ENCODE assay signal across 8 mouse cellular contexts in genomic region chr7:45627261-45627660, GRCm38 (mm10). TPM values are rescaled to one million over a fixed set of nuclear protein-coding genes. Genes with fewer than 3 reads are reported as not detected.
DNase-seq lines count a peak whose midpoint lies in the region; ATAC-seq and TF ChIP-seq lines count a peak whose summit lies in the region.

Gene Rasip1, plus strand, starts transcription at chr7:45627488.

- no peak for DNase-seq in ES-E14 (ENCODE audit: low read depth, low spot score)
- peak; percentile 75 for DNase-seq in kidney, postnatal 10 days
- DNase-seq in midbrain, embryonic 11.5 days (ENCODE audit: low spot score, missing footprints), result no peak
- DNase-seq in right cerebral cortex, postnatal 10 days (ENCODE audit: low spot score in 2 of 2), result no peak
- DNase-seq in urinary bladder, postnatal 25 days (ENCODE audit: low spot score), result no peak
- no peak for DNase-seq in frontal cortex, postnatal 10 days (ENCODE audit: low spot score in 2 of 2)

- H3K9ac ChIP-seq in ES-E14 (ENCODE audit: insufficient read depth, low read depth, low read length, poor library complexity, severe bottlenecking), result peak within 1 kb of the TSS; percentile 77
- H3K9ac ChIP-seq in heart, embryonic 14.5 days (ENCODE audit: low read length), result peak within 1 kb of the TSS; percentile 86
- peak within 1 kb of the TSS; percentile 65 for H3K9ac ChIP-seq in midbrain, embryonic 11.5 days (ENCODE audit: low read length)

- H3K36me3 ChIP-seq in ES-E14 (ENCODE audit: control insufficient read depth, insufficient read depth, low read length, poor library complexity, severe bottlenecking), result no peaks in the 10 kb centered on the region
- H3K36me3 ChIP-seq in heart, embryonic 14.5 days (ENCODE audit: control insufficient read depth, insufficient read depth, low read length), result no peaks in the 10 kb centered on the region; the same call in 1 of the 2 replicates
- no peaks in the 10 kb centered on the region for H3K36me3 ChIP-seq in midbrain, embryonic 11.5 days (ENCODE audit: control insufficient read depth, insufficient read depth, low read length)

- peak within 1 kb of the TSS; percentile 97 for H3K4me2 ChIP-seq in heart, embryonic 14.5 days (ENCODE audit: low read length)
- peak within 1 kb of the TSS; percentile 88 for H3K4me2 ChIP-seq in midbrain, embryonic 11.5 days

- in situ Hi-C loops in ES-E14 (cut with MboI; ENCODE audit: low sequenced_read_pairs in 2 of 2, unreplicated experiment in 2 of 2), result no loop called here

- no peaks in the 10 kb centered on the region for H3K9me3 ChIP-seq in ES-E14 (ENCODE audit: control insufficient read depth, insufficient read depth, low read depth, low read length)
- no peaks in the 10 kb centered on the region for H3K9me3 ChIP-seq in heart, embryonic 14.5 days (ENCODE audit: control insufficient read depth, low read length)
- H3K9me3 ChIP-seq in midbrain, embryonic 11.5 days (ENCODE audit: control insufficient read depth, low read length), result no peaks in the 10 kb centered on the region

- peaks cover 7% of the 10 kb centered on the region for H3K27me3 ChIP-seq in heart, embryonic 14.5 days (ENCODE audit: control insufficient read depth, insufficient read depth, low read length)
- H3K27me3 ChIP-seq in midbrain, embryonic 11.5 days (ENCODE audit: control insufficient read depth, insufficient read depth, low read length), result peaks cover 21% of the 10 kb centered on the region

- no peak within 1 kb of the TSS for H3K27ac ChIP-seq in ES-E14 (ENCODE audit: insufficient read depth, low read depth, low read length, poor library complexity, severe bottlenecking)
- H3K27ac ChIP-seq in brown adipose tissue, adult 24 weeks (replicated peaks; ENCODE audit: low read depth, low read length), result peak within 1 kb of the TSS; percentile 99
- peak within 1 kb of the TSS; percentile 76 to 82 for H3K27ac ChIP-seq in heart, embryonic 14.5 days (replicated peaks in 1 of 2; ENCODE audit: control insufficient read depth in 1 of 2, insufficient read depth in 1 of 2, low read depth in 2 of 2, low read length in 2 of 2)
- H3K27ac ChIP-seq in midbrain, embryonic 11.5 days (ENCODE audit: low read depth, low read length), result no peak within 1 kb of the TSS

- ATAC-seq in heart, embryonic 14.5 days (ENCODE audit: insufficient number of reproducible peaks, insufficient read depth, low FRiP score, low read depth), result peak; percentile 29
- no peak for ATAC-seq in midbrain, embryonic 11.5 days (ENCODE audit: low FRiP score)

- H3K4me1 ChIP-seq in ES-E14 (ENCODE audit: control insufficient read depth in 2 of 2, insufficient read depth in 2 of 2, low read length in 2 of 2, poor library complexity in 1 of 2), result peaks cover 0 to 11% of the 10 kb centered on the region in 2 experiments; a peak in 1 of 4 replicates
- H3K4me1 ChIP-seq in brown adipose tissue, adult 24 weeks (ENCODE audit: control insufficient read depth, insufficient read depth, insufficient read length, low read length), result no peaks in the 10 kb centered on the region; the same call in 1 of the 2 replicates
- peaks cover 3 to 9% of the 10 kb centered on the region in 2 experiments; a peak in 3 of 4 replicates for H3K4me1 ChIP-seq in heart, embryonic 14.5 days (ENCODE audit: control insufficient read depth in 2 of 2, insufficient read depth in 2 of 2, low read length in 2 of 2)
- H3K4me1 ChIP-seq in midbrain, embryonic 11.5 days (ENCODE audit: control insufficient read depth, insufficient read depth, low read length), result no peaks in the 10 kb centered on the region; the same call in none of the 2 replicates

- H3K4me3 ChIP-seq in ES-E14 (ENCODE audit: insufficient read depth in 1 of 2, low read depth in 1 of 2, low read length in 2 of 2, poor library complexity in 1 of 2, severe bottlenecking in 1 of 2), result peak within 1 kb of the TSS; percentile 70 to 83; a peak in 3 of 4 replicates
- H3K4me3 ChIP-seq in brown adipose tissue, adult 24 weeks (ENCODE audit: insufficient read depth, low read depth, low read length), result peak within 1 kb of the TSS; percentile 93
- peak within 1 kb of the TSS; percentile 60 to 65 for H3K4me3 ChIP-seq in heart, embryonic 14.5 days (ENCODE audit: control insufficient read depth in 1 of 2, insufficient read depth in 1 of 2, low read depth in 1 of 2, low read length in 2 of 2)
- peak within 1 kb of the TSS; percentile 48 for H3K4me3 ChIP-seq in midbrain, embryonic 11.5 days (ENCODE audit: low read depth, low read length)

- 57% methylated on average over 9 of the region's 9 CpGs for WGBS in heart, embryonic 14.5 days
- WGBS in midbrain, embryonic 11.5 days, result 83% methylated on average over 9 of the region's 9 CpGs

TF ChIP-seq in ES-E14, 5 proteins besides CTCF, POLR2A, EP300 and RAD21:
- TF ChIP-seq HCFC1 (IDR thresholded peaks at IDR 0.05; ENCODE audit: borderline replicate concordance, insufficient read depth, low read length), result no peak
- TF ChIP-seq CHD2 (IDR thresholded peaks at IDR 0.05; ENCODE audit: low read depth, low read length), result no peak
- TF ChIP-seq ZNF384 (IDR thresholded peaks at IDR 0.05; ENCODE audit: low read depth, low read length), result no peak
- TF ChIP-seq ZC3H11A (IDR thresholded peaks at IDR 0.05; ENCODE audit: borderline replicate concordance, low read depth, low read length), result no peak
- no peak for TF ChIP-seq MAFK (IDR thresholded peaks at IDR 0.05; ENCODE audit: insufficient read depth, low read depth, low read length)

RNA-seq across cellular contexts. Expression of gene Rasip1, which starts in this region (rescaled TPM):
- 5.3 and 8.6 TPM in 2 replicates for total RNA-seq in ES-E14 (2012; rRNA removed)
- 4.3 and 9.3 TPM in 2 replicates for polyA plus RNA-seq in brown adipose tissue, adult 24 weeks (2012; ENCODE audit: insufficient read depth, insufficient read length, missing spikeins)
- polyA plus RNA-seq in heart, embryonic 14.5 days (2014; fragmentation: Nextera tagmentation; extraction: Ambion mirVana), result 22.4 and 24.3 TPM in 2 replicates
- polyA plus RNA-seq in midbrain, embryonic 11.5 days (2014; fragmentation: Nextera tagmentation; extraction: Ambion mirVana), result 4.0 and 4.7 TPM in 2 replicates

Comparison
In these comparisons a context has a peak if more than half of its experiments do, and no peak if none do; other contexts are left out.
1. H3K27ac ChIP-seq: peak in brown adipose tissue, adult 24 weeks (single experiment) and heart, embryonic 14.5 days (2 of 2); none in ES-E14 (single experiment) and midbrain, embryonic 11.5 days (single experiment).
2. Peak in every context shown above with its lines, with median percentiles within 50 percentile points of each other: H3K4me3 ChIP-seq and H3K9ac ChIP-seq.